Mouse (Mus musculus) kidney, embryonic 14.5 days (tissue): ENCODE measurements around the gene Tnip3. TPM values are rescaled to one million over a fixed set of nuclear protein-coding genes. Genes with fewer than 3 reads are reported as not detected.

Experiments
- polyA plus RNA-seq: library from polyadenylated mRNA; unstranded; fragments of >200 nt; fragmentation: Nextera tagmentation; extraction: Ambion mirVana; gene quantifications from 2 replicates; pipeline ENCODE4 v1.2.1, GENCODE M21; 2014

The Tnip3 gene
- polyA plus RNA-seq, 1 experiment from 2014 or later: not detected

Other genes with a start within 250 kb of the Tnip3 start
- 0.60 and 0.66 TPM in 2 replicates for gene C130060K24Rik, start 144.2 kb upstream of the Tnip3 start, polyA plus RNA-seq
- gene Ndnf, start 146.3 kb downstream of the Tnip3 start, polyA plus RNA-seq: 6.2 and 11.5 TPM in 2 replicates